Mouse (Mus musculus) testis, adult 2 months (tissue): ENCODE measurements around the gene Usp4.

ENCODE experiments used
- CTCF ChIP-seq: fragments of 200-500 bp; IDR thresholded peaks from 2 replicates; pipeline ENCODE4 v1.5.1; 2012; ENCODE audit warnings: low read depth, mild to moderate bottlenecking, inconsistent platforms, low read length, moderate library complexity; ENCODE audit not compliant: control insufficient read depth, insufficient read depth, insufficient replicate concordance
- POLR2A ChIP-seq: fragments of 200-500 bp; IDR thresholded peaks from 2 replicates; pipeline ENCODE4 v1.6.1; 2012; ENCODE audit warnings: low read depth, mild to moderate bottlenecking, inconsistent platforms, low read length, moderate library complexity; ENCODE audit not compliant: control insufficient read depth

DNA sequence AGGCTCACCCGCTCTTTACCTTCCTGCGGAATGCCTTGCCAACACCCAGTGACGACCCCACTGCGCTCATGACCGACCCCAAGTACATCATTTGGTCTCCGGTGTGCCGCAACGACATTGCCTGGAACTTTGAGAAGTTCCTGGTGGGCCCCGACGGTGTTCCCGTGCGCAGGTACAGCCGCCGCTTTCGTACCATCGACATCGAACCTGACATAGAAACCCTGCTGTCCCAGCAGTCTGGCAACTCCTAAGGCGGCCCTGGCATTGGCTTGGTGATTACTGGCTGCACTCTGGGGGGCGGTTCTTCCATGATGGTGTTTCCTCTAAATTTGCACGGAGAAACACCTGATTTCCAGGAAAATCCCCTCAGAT, 7.8 kb upstream of the Usp4 start:
- TF ChIP-seq POLR2A: no peak
- TF ChIP-seq CTCF: no peak
